Mouse (Mus musculus) layer of hippocampus, adult 9-10 months (tissue): ENCODE data around the gene Wnt7b.
A peak's percentile ranks its signal among the peaks of the same experiment; 100 is the strongest.

Source experiments
- DNase-seq: peaks from one replicate; pipeline ENCODE4 v3.0.0; 2022; ENCODE audit warnings: low spot score

The Wnt7b gene

DNA sequence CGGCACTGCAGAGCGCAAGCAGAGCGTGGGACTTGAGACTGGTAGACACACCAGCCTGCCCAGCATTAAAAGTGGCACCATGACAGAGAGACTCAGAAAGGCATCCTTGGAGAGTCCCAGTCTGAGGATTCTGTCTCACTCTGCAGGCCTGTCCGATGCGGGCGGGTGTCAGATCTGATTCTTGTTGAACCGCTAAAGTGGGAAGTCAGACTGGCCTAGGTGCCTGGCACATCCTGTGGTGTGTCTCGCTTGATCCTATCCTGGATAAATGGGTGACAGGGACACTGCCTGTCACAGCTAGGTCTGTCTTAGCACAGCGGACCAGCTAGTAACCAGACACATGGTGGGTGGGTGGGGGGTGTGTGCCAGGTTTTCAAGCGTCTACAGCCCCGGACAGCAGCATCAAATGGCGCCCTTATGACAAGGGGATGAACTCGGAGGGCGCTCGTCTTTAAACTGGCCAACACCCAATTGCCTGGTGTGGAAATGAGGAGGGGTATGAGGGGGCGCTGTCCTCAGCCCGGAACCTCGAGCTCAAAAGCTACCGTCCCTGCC, at the start of gene Wnt7b:
TSS of gene Wnt7b (minus strand) at position 118 of the 555 bp plus-strand sequence.
- no peak for DNase-seq

DNA sequence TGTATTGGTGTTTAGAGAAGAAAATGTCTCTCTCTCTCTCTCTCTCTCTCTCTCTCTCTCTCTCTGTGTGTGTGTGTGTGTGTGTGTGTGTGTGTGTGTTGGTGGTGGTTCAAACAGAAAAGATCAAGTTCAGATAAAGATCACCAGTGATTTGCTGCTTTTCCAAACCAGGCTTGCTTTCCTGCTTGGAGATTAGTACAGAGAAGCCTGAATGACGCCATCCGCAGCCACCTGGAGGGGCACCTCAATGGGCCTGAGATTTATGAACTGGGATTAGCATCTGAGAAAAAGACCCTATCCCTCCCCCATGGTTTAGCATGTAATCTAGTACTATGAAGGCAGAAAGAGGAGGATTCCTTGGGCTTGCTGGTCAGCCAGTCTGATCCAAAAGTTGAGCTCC, 49.3 kb upstream of the Wnt7b start:
- DNase-seq, result no peak

DNA sequence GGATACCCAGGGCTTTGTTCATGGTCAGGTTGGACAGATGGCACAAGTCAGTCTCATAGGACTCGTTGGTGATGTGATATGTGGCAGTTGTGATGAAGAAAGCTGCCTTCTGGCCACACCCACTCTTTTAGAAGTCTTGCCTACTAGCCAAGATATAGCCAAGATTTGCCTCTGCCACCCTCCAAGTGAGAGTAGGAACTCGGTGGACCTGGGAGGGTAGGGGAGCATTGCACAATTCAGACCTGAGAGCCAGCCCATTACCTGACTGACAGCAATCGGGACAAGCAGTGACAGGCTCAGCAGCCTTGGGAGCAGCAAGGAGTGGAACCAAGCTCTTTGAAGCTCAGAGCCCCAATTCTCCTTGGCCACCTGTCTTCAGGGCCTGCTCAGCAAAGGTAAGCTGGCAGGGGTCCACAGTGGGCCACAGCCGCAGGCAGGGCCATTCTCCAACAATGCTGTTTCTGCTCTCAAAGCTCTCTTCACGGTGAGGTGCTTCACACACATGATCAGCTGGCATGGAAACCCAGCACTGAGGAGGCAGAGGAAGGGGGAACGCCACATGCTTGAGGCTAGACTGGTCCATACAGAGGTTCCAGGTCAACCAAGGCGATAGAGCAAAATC, 47.8 kb upstream of the Wnt7b start:
- no peak for DNase-seq

DNA sequence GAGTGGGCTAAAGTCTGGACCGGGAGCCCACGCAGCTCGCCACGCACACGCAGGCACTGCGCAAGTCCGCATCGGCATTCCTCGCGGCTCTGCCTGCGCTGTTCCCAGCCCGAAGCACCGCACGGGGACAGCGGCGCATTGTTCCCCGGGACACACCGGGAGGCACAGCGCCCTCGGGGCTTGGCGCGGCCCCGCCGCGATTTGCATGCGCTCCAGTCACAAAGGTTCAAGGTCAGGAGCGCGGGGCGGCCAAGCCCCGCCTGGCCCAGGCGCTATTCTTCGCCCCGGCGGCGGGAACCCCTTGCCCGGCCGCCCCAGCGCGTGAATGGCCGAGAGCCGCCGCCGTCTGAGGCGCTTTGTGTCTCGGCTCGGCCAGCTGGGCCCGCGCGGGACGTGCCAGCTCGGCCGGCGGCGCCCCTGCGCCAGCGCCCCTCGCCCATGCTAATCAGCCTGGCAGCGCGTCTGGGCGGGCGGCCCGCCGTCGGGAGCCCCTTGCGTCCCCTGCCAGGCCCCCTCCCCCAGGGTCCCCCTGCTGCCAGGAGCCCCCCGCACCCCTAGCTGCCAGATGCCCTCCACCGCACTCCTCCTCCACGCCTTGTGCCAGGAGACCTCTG, 43.5 kb upstream of the Wnt7b start:
- no peak for DNase-seq

DNA sequence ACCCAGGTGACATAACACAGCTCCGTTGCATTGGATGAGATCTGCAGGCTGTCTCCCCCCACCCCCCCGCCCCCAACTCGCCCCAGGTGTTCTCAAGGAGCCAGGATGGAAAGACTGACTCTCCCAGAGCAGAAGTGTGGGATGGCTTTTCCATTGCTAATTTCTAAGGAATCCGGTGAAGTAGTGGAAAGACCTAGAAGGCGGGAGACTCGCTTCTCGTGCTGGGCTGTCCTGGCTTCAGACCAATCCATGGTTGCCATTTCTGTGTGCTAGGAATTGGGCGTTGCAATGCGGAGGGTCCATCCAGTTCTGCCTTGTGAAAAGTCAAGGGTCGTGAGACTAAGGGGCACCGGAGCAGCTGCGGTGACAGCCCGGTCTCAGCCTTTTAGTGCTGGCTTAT, 39.9 kb upstream of the Wnt7b start:
- no peak for DNase-seq

DNA sequence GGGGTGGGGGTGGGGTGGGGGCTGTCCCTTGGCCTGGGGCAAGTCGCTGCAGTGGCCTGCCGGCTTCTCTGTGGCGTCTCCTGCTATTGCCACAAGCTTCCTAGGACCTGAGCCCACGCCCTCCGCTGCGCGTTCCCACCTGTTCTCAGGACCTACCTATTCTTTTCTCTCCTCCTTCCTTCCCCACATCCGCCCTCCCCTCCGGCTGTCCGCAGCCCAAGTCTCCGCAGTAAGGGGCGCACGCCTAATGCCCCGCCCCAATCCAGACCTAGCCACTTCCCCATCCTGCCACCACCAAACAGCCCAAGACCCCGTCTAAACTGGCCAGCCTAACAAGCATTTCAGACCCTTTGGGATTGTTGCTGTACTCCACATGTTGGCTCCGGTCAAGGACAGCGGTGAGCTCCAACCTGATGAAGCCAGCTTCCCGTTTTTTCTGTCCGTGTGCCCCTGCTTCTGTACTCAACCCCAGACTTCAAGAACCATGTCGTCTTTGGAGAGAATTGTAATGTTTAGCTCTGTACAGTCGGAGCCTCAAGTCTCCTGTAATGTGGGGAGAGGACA, 33.3 kb upstream of the Wnt7b start:
- DNase-seq, result no peak

DNA sequence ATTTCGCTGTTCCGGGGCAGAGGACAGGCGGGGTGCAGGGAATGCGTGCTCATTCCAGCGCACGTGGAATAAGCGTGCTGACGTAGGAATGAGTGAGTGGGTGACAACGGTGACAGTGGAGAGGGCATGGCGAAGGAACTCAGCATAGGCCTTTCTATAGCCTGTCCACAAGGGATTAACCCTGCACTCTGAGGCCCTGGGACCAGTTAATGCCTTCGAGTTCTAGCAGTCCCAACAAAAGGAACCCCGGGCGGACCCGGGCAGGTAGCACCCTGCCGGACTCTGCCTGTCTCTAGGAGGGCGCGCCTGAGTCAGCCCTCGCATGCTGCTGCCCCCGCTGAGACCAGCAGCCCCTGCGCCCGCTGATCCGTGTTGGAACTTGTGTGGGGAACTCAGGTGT, 32.8 kb upstream of the Wnt7b start:
- DNase-seq, result no peak

DNA sequence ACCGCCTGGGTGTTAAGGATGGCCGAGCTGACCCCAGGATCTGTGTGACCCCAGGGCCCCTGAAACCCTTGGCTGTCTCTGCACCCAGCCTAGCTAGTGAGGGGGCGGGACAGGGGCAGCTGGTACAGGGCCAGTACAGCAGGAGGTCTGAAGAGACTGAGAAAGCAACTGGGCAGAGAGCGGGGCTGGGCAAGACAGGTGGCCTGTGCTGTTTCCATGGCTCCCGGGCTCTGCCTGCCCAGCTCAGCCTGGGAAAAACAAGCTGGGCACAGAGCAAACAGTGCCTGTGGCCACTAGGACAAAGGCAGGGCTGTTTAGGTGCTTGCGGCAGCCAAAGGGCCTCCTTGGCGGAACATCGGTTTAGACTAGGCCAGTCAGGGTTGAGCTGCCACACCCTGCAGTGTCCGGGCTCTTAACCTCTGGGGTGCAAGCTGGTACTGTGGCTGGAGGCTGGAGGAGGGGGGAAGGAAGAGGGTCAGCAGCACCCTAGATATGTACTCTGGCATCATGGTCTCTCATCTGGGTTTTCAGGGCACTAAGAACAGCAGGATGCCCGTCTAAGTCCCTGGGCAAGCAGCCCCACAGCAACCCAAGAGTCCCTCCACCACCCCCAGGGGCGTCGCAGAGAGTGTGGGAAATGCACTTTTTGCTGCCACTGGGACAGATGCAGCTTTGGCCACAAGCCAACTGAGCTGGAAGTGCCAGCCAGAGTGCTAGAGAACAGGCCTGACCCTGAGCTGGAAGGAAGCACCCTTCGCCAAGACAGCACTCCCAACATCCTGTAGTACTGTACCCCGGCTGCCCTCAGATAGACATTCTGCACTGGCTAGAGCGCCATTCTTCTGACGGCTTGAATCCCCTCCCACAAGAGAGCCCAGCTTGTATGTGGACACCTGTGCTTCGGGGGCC, 31.3 kb upstream of the Wnt7b start:
- DNase-seq, result no peak

DNA sequence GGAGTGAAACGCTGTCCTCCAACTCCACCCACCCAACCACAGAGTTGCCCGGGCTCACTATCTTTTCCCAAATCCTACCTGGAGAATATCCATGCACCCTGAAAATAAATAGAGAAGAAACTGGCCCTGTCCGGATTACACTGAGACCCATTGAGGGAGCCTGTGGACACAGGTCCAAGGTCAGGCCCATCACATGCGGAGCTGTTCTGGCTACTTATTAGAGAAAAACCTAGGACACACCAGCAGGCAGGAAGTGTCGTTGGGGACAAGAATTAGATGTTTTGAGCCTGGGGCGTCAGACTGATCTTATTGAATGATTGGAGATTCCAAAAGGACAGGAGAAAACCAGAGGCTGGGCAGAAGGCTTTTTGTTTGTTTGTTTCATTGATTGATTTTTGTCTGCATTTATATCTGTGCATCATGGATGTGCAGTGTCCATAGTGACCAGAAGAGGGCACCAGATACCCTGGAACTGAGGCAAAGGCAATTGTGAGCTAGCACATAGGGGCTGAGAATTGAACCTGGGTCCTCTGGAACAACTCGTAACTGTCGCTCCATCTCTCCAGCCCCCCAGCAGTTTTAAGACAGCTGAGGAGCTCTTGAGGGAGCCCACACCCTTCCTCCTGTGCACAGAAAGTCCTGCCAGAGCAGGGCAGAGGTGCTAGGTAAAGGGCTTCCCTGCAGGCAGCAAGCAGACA, 30.5 kb upstream of the Wnt7b start:
- peak; percentile 57 for DNase-seq

DNA sequence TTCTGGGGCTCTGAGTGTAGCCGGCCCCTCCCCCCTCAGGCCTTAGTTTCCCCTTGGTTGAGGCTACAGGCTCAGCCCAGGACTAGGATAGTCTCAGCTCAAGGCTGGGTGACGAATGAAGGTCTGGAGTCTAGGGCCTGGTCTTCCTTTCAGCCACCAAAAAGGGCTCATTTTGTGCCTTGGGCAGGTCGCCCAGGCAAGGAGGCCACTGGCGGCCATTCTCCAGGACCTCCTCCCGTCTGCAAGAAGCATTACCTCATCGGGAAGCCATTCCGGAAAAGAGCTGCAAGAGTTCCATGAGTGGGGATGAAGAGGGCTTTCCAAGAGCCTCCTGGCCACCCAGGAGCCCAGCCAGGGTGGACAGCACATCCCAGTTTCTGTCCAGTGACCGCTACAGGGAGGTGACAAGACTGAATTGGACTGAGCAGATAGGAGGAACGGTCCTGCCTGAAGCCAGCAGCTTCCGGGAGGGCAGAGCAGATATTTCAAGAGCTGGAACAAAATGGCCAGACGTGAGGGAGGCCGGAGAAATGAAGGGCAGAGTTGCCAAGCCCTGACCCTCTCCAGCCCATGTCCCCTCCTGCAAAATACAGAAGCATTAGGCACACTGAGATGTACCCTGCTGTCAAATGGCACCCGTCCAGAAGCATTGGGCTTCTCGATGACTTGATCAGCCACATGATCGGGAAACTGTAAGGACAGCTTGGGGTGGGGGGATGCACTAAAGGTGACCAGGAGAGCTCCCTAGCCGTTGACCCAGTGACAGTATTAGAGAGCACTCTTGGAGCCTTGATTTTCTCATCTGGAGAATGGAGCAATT, 29.6 kb upstream of the Wnt7b start:
- DNase-seq, result no peak

DNA sequence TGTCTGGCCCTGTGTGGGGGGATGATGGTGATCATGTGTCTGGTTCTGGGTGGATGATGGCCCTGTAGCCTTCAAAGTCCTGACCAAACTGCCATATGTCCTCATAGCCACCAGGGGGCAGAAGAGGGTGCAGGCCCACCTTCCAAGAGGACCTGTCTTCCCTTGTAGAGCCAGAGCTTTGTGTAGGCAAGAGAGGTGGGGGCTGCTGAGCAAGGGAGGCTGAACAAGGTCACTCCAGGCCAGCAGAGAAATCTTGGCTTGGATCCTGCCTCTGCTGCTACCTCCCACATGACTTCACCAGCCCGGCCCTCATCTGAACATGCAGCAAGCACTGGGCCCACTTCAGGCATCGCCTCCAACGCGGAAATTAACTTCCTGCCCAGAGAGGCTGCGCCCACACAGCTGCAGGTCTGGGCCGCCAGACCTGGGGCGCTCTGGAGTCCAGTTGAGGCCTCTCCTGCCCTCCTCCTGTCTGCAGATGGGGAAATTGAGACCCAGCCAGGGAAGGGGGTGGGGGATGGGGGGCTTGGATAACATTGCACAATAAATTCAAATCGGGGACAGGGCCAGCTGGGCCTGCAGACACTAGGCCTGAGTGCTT, 28.4 kb upstream of the Wnt7b start:
- DNase-seq, result peak; percentile 61

DNA sequence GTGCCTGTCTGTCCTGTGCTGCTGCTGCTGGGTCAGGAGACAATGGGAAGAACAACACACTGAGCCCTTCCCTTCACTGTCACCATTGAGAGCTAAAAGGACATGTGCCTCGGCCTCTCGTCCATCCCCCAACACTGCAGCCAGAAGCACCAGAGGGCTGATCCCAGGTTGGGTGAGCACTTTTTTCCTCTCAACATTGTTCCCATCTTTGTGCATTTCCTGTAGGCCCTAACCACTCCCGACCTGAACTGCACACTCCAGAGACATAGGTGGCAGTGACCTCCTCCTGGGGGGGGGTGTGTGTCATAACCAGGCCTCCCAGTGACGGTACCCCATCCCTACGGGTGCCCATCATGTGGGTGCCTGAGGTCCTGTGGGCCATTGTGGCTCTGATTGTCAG, 27.8 kb upstream of the Wnt7b start:
- DNase-seq, result no peak

DNA sequence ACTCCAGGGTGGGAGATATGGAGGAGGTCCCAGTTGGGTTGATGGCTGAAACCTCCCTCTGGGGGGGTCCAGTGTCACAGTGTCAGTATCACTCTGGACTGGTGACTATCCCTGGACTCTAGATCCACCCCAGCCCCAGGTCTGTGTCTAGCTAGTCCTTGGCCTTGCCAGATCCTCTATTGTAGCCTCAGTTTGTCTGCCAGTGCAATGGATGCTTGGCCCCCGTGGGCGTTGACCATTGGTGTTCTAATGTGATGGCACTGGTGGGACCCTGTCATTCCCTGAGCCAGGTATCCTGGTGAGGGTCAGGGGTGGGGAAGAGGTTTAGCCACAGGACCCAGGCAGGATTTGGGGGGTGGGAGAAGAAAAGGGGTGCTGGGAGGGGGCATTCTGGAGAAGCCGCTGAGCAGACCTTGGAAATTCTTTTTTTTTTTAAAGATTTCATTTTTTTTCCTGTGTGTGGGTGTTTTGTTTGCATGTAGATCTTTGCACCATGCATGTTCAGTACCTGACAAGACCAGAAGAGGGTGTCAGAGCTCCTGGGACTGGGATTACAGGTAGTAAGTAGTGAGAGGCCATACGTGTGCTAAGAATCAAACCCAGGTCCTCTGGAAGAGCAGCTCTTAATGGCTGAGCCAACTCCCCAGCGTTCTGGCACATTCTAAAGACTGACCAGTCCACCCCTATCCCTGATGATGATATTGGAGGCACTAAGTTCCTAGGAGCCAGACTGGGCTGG, 27.2 kb upstream of the Wnt7b start:
- no peak for DNase-seq

DNA sequence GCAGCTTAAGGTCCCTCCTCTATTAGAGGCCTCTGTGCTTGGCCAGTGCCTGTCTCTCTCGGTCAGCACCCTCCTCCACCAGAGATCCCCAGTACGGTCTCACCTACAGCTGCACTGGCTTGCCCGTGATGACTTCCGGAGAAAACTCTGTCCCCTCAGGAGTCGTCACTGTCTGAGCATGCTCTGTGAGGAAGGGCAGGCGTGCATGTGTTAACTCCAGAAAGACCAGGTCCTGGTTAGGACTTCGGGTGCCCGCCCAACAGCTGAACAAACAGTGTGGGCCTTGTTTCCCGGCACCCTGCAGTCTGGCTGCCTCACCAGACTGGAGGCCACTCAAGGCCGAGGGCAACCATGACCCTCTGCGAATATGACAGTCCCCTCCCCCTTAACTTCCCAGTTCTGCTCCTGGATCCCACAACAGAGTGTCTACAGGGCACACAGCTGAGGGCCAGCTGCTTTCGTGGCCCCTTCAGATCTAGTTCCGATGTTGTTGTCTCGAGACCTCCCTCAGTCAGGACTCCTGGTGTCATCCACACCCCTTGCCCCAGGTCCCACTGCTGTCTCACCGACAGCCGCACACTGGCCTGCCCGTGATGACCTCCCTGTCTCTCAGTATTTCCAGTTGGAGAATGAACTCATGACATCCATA, 23.8 kb upstream of the Wnt7b start:
- no peak for DNase-seq

DNA sequence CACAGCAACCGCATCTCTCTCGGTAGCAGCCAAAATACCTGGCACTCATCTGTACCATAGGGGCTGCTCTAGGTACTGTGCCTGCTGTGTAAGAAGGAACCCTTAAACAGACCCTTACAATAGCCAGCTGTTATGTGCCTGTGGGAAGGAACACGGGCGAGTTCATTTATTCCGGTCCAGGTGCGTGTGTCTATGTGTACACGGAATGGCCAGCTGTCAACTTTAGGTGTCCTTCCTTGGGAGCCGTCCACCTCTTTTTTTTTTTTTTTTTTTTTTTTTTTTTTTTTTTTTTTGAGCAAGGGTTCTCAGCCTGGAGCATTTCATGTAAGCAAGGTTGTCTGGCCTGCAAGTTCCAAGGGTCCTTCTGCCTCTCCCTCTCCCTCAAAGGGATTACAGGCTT, 22.7 kb upstream of the Wnt7b start:
- no peak for DNase-seq

DNA sequence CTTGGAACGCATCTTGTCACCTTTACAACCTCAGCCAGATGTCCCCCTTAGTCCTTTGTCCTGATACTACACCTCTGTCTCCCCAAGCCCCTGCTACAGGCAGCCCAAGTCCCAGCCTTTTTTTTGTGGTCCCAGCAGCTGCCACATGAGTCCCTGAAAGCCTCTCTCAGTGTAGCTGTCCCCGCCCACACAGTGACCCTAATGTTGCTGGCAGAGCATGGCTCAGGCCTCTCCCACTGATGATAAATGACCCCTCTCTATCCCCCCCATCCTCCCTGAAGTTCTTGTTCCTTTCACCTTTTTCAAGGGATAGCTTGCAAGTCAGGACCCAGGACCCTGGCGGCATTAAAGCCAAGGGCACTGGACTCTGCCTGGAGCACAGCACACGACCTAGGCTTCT, 22.2 kb upstream of the Wnt7b start:
- DNase-seq, result no peak

DNA sequence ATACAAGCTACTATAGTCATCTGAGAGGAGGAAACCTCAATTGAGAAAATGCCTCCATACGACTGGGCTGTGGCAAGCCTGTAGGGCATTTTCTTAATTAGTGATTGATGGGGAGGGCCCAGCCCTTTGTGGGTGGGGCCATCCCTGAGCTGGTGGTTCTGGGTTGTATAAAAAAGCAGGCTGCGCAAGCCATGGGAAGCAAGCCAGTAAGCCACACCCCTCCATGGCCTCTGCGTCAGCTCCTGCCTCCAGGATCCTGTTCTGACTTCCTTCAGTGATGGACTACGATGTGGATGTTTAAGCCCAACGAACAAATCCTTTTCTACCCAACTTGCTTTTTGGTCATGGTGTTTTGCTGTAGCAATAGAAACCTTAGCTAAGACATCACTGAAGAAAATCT, 21.1 kb upstream of the Wnt7b start:
- no peak for DNase-seq

DNA sequence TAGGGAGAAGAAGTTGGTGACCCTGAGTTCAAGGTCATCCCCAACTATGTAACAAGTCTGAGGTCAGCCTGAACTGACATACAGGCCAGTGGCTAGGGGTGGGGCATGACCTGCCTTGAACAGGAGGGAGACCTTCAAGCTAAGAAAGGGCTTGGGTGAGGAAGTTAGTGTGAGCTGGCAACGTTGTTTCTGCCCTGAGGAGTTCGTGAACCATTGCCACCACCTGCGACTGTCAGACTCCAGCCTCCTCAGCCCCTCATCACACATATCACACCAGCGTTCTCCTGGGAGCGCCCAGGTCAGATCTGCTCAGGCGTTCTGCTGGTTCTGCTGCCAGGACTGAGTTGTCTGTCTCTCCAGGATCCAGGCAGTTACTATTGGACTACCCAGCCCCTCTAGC, 20.5 kb upstream of the Wnt7b start:
- DNase-seq, result no peak

DNA sequence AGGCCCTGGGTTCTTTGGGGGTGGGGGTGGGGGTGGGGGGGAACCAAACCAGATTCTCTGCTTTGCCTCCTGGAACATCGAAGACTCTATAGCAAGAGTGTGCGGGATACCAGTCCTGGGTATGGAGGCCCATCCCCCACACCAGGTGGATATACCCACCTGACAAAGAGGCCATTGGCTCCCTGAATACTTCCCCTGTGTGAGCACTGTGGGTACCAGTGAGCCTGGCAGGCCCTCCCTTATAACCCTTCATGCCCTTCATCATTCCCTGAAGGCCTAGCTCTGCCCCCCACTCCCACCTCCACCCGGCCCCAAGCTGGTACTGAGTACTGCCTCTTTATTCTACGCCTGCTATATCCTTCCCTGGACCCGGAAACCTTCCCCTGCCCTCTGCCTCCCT, 19.7 kb upstream of the Wnt7b start:
- no peak for DNase-seq
